Mouse (Mus musculus): ENCODE data around the gene Aff1. TPM values are rescaled to one million over a fixed set of nuclear protein-coding genes. Genes with fewer than 3 reads are reported as not detected.

The Aff1 gene
- 8.1 TPM in 2 replicates for polyA plus RNA-seq (2016; fragmentation: Nextera tagmentation; extraction: Ambion mirVana)

GRCm38 (mm10) chr5:103691624-103692530 lies at the start of gene Aff1:
Gene Aff1 (plus strand): TSS chr5:103692374.
- Histone ChIP-seq H3K9me3 (no peaks in the 10 kb centered on the region), H3K27ac (peak within 1 kb of the TSS; percentile 80)
- WGBS = 3% methylated on average over 50 of the region's 50 CpGs

GRCm38 (mm10) chr5:103644167-103644566 lies 48.0 kb upstream of the Aff1 start:
- Histone ChIP-seq H3K27me3 (ENCODE audit: insufficient read depth, poor library complexity, severe bottlenecking) (no peaks in the 10 kb centered on the region), H3K4me1 (no peaks in the 10 kb centered on the region), H3K9me3 (no peaks in the 10 kb centered on the region), H3K4me3 (no peak overlapping the region), H3K36me3 (no peaks in the 10 kb centered on the region), H3K27ac (no peak overlapping the region)
- DNase-seq (ENCODE audit: low spot score) = no peak
- WGBS = 86% methylated on average over 1 of the region's 1 CpGs

More at GRCm38 (mm10) chr5:103691624-103692530, at the start of gene Aff1:
- Histone ChIP-seq H3K4me1 (peaks cover 17% of the 10 kb centered on the region), H3K27me3 (ENCODE audit: insufficient read depth, poor library complexity, severe bottlenecking) (peaks cover 41% of the 10 kb centered on the region), H3K36me3 (no peaks in the 10 kb centered on the region), H3K4me3 (peak within 1 kb of the TSS; percentile 79)
- peak; percentile 93 for DNase-seq (ENCODE audit: low spot score)

- DNase-seq (ENCODE audit: low spot score) = no peak
- no peaks in the 10 kb centered on the region for H3K9me3 ChIP-seq
- no peaks in the 10 kb centered on the region for H3K36me3 ChIP-seq
- 77% methylated on average over 3 of the region's 3 CpGs for WGBS
- no peak overlapping the region for H3K4me3 ChIP-seq
- no peaks in the 10 kb centered on the region for H3K4me1 ChIP-seq
- no peaks in the 10 kb centered on the region for H3K27me3 ChIP-seq (ENCODE audit: insufficient read depth, poor library complexity, severe bottlenecking)
- no peak overlapping the region for H3K27ac ChIP-seq
Measured at GRCm38 (mm10) chr5:103647320-103647719, 44.9 kb upstream of the Aff1 start.

- H3K9me3 ChIP-seq = no peaks in the 10 kb centered on the region
- no peak overlapping the region for H3K4me3 ChIP-seq
- no peak overlapping the region for H3K27ac ChIP-seq
- peaks cover 6% of the 10 kb centered on the region; the same call in 1 of the 2 replicates for H3K27me3 ChIP-seq (ENCODE audit: insufficient read depth, poor library complexity, severe bottlenecking)
- H3K36me3 ChIP-seq = no peaks in the 10 kb centered on the region
- 25% methylated on average over 6 of the region's 6 CpGs for WGBS
- DNase-seq (ENCODE audit: low spot score) = no peak
- H3K4me1 ChIP-seq = peaks cover 7% of the 10 kb centered on the region; the same call in 1 of the 2 replicates
Measured at GRCm38 (mm10) chr5:103654225-103654624, 37.9 kb upstream of the Aff1 start.

GRCm38 (mm10) chr5:103654780-103655179 lies 37.4 kb upstream of the Aff1 start:
- H3K9me3 ChIP-seq = no peaks in the 10 kb centered on the region
- no peak for DNase-seq (ENCODE audit: low spot score)
- peaks cover 7% of the 10 kb centered on the region; the same call in 1 of the 2 replicates for H3K4me1 ChIP-seq
- H3K27ac ChIP-seq = no peak overlapping the region
- peak overlapping the region; percentile 81 for H3K4me3 ChIP-seq
- peaks cover 6% of the 10 kb centered on the region; the same call in 1 of the 2 replicates for H3K27me3 ChIP-seq (ENCODE audit: insufficient read depth, poor library complexity, severe bottlenecking)
- WGBS = 79% methylated on average over 4 of the region's 4 CpGs
- no peaks in the 10 kb centered on the region for H3K36me3 ChIP-seq

GRCm38 (mm10) chr5:103655346-103656118 lies 36.6 kb upstream of the Aff1 start, which contains the start of gene 1700016H13Rik:
Gene 1700016H13Rik (minus strand): TSS chr5:103656010.
- WGBS = under 1% methylated on average over 56 of the region's 56 CpGs
- Histone ChIP-seq H3K27ac (peak within 1 kb of the TSS; percentile 88), H3K9me3 (no peaks in the 10 kb centered on the region), H3K36me3 (no peaks in the 10 kb centered on the region), H3K4me1 (peaks cover 7% of the 10 kb centered on the region; the same call in 1 of the 2 replicates), H3K4me3 (peak within 1 kb of the TSS; percentile 81), H3K27me3 (ENCODE audit: insufficient read depth, poor library complexity, severe bottlenecking) (peaks cover 6% of the 10 kb centered on the region; the same call in 1 of the 2 replicates)
- peak; percentile 80 for DNase-seq (ENCODE audit: low spot score)

GRCm38 (mm10) chr5:103658921-103659320 lies 33.3 kb upstream of the Aff1 start:
- WGBS = 65% methylated on average over 5 of the region's 5 CpGs
- Histone ChIP-seq H3K4me3 (no peak overlapping the region), H3K27me3 (ENCODE audit: insufficient read depth, poor library complexity, severe bottlenecking) (peaks cover 6% of the 10 kb centered on the region; the same call in 1 of the 2 replicates), H3K27ac (no peak overlapping the region), H3K9me3 (no peaks in the 10 kb centered on the region), H3K4me1 (peaks cover 7% of the 10 kb centered on the region; the same call in 1 of the 2 replicates), H3K36me3 (no peaks in the 10 kb centered on the region)
- no peak for DNase-seq (ENCODE audit: low spot score)

- no peaks in the 10 kb centered on the region for H3K9me3 ChIP-seq
- peaks cover 7% of the 10 kb centered on the region; the same call in 1 of the 2 replicates for H3K4me1 ChIP-seq
- DNase-seq (ENCODE audit: low spot score) = no peak
- H3K27me3 ChIP-seq (ENCODE audit: insufficient read depth, poor library complexity, severe bottlenecking) = peaks cover 6% of the 10 kb centered on the region; the same call in 1 of the 2 replicates
- no peak overlapping the region for H3K4me3 ChIP-seq
- 38% methylated on average over 3 of the region's 3 CpGs for WGBS
- no peak overlapping the region for H3K27ac ChIP-seq
- H3K36me3 ChIP-seq = no peaks in the 10 kb centered on the region
Measured at GRCm38 (mm10) chr5:103659571-103659970, 32.6 kb upstream of the Aff1 start.

- H3K9me3 ChIP-seq = no peaks in the 10 kb centered on the region
- no peaks in the 10 kb centered on the region for H3K27me3 ChIP-seq (ENCODE audit: insufficient read depth, poor library complexity, severe bottlenecking)
- DNase-seq (ENCODE audit: low spot score) = no peak
- no peaks in the 10 kb centered on the region for H3K36me3 ChIP-seq
- 74% methylated on average over 9 of the region's 9 CpGs for WGBS
- no peak overlapping the region for H3K27ac ChIP-seq
- H3K4me3 ChIP-seq = no peak overlapping the region
- no peaks in the 10 kb centered on the region; the same call in 1 of the 2 replicates for H3K4me1 ChIP-seq
Measured at GRCm38 (mm10) chr5:103664932-103665331, 27.2 kb upstream of the Aff1 start.

- no peaks in the 10 kb centered on the region for H3K36me3 ChIP-seq
- H3K4me1 ChIP-seq = peaks cover 1% of the 10 kb centered on the region; the same call in 1 of the 2 replicates
- no peak for DNase-seq (ENCODE audit: low spot score)
- H3K4me3 ChIP-seq = no peak overlapping the region
- no peaks in the 10 kb centered on the region for H3K27me3 ChIP-seq (ENCODE audit: insufficient read depth, poor library complexity, severe bottlenecking)
- WGBS = 74% methylated on average over 2 of the region's 2 CpGs
- no peak overlapping the region for H3K27ac ChIP-seq
- H3K9me3 ChIP-seq = no peaks in the 10 kb centered on the region
Measured at GRCm38 (mm10) chr5:103665876-103666275, 26.3 kb upstream of the Aff1 start.

- Histone ChIP-seq H3K4me3 (no peak overlapping the region), H3K27me3 (ENCODE audit: insufficient read depth, poor library complexity, severe bottlenecking) (no peaks in the 10 kb centered on the region), H3K27ac (no peak overlapping the region), H3K4me1 (peaks cover 9% of the 10 kb centered on the region), H3K9me3 (no peaks in the 10 kb centered on the region), H3K36me3 (no peaks in the 10 kb centered on the region)
- DNase-seq (ENCODE audit: low spot score) = no peak
- WGBS = 62% methylated on average over 3 of the region's 3 CpGs
Measured at GRCm38 (mm10) chr5:103671858-103672257, 20.3 kb upstream of the Aff1 start.

- 88% methylated on average over 4 of the region's 4 CpGs for WGBS
- Histone ChIP-seq H3K4me1 (peaks cover 9% of the 10 kb centered on the region), H3K27me3 (ENCODE audit: insufficient read depth, poor library complexity, severe bottlenecking) (no peaks in the 10 kb centered on the region), H3K36me3 (no peaks in the 10 kb centered on the region), H3K9me3 (no peaks in the 10 kb centered on the region), H3K4me3 (no peak overlapping the region), H3K27ac (no peak overlapping the region)
- no peak for DNase-seq (ENCODE audit: low spot score)
Measured at GRCm38 (mm10) chr5:103673611-103674010, 18.6 kb upstream of the Aff1 start.

All from heart, embryonic 10.5 days (tissue).